Mouse (Mus musculus): ENCODE data around the gene Tnip1. TPM values are rescaled to one million over a fixed set of nuclear protein-coding genes. Genes with fewer than 3 reads are reported as not detected.
A peak's percentile ranks its signal among the peaks of the same experiment; 100 is the strongest.
"Not testable (repeated sequence)": the region's sequence is repeated elsewhere in the genome, so short reads cannot be mapped to it uniquely, and the experiment has no call there.

Gene Tnip1
- polyA plus RNA-seq, 1 experiment from 2014 or later: 11.4 TPM

DNA sequence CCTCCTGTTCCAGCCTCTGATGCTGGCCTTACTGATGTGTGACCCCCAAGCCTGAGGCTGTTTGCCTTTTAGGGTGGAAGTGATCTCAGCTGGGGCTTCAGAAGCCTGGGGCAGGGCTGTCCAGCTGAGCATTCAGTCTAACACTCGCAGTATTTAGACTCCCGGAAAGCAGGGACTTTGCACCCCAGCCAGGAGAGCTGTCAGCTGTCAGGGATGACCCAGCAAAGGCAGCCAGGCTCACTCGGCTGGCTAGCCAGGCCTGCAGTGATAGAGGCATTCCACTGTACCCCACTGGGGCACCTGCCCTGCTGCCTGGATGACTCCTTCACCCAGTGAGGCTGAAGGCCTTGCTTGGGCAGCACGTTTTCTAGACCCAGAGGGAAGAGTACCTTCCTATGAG, 56.8 kb downstream of the Tnip1 start:
- Histone ChIP-seq H3K4me3 (ENCODE audit: low read depth, low read length) (no peak overlapping the region), H3K4me1 (replicated peaks; ENCODE audit: control insufficient read depth, insufficient read depth, low read length) (peaks cover 16% of the 10 kb centered on the region), H3K4me2 (no peak overlapping the region), H3K36me3 (ENCODE audit: control insufficient read depth, insufficient read depth, low read length) (peaks cover 6% of the 10 kb centered on the region; the same call in 1 of the 2 replicates), H3K27me3 (replicated peaks; ENCODE audit: control insufficient read depth, insufficient read depth, low read length) (no peaks in the 10 kb centered on the region), H3K27ac (ENCODE audit: low read depth, low read length) (no peak overlapping the region), H3K9me3 (ENCODE audit: control insufficient read depth, low read length) (no peaks in the 10 kb centered on the region), H3K9ac (ENCODE audit: low read depth, low read length) (no peak overlapping the region)
- ATAC-seq (replicated peaks; ENCODE audit: low FRiP score) (no peak), DNase-seq (ENCODE audit: low spot score) (no peak)
- WGBS: 71% methylated on average over 4 of the region's 4 CpGs

DNA sequence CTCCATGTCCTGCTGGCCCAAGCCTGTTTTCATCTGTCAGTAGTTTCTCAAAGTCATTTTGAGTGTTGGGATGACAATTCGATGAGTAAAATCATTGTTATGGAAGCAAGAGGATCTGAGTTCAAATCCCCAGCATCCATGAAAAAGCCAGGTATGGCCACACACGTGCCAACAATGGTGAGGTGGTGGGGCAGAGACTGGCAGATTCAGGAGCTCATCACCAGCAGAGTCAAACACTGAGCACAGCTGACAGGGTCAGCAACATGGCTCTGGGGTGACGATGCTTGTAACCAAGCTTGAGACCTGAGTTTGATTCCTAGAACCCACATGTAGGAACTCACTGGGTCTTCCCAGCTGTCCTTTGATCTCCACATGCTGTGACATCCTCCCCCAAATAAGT, 57.6 kb downstream of the Tnip1 start:
- H3K27ac ChIP-seq (ENCODE audit: low read depth, low read length): no peak overlapping the region
- no peaks in the 10 kb centered on the region for H3K9me3 ChIP-seq (ENCODE audit: control insufficient read depth, low read length)
- H3K27me3 ChIP-seq (replicated peaks; ENCODE audit: control insufficient read depth, insufficient read depth, low read length): no peaks in the 10 kb centered on the region
- peaks cover under 1% of the 10 kb centered on the region; the same call in 1 of the 2 replicates for H3K36me3 ChIP-seq (ENCODE audit: control insufficient read depth, insufficient read depth, low read length)
- peaks cover 16% of the 10 kb centered on the region for H3K4me1 ChIP-seq (replicated peaks; ENCODE audit: control insufficient read depth, insufficient read depth, low read length)
- WGBS: 83% methylated on average over 3 of the region's 3 CpGs
- DNase-seq (ENCODE audit: low spot score): no peak
- H3K9ac ChIP-seq (ENCODE audit: low read depth, low read length): no peak overlapping the region
- no peak for ATAC-seq (replicated peaks; ENCODE audit: low FRiP score)
- H3K4me2 ChIP-seq: no peak overlapping the region
- no peak overlapping the region for H3K4me3 ChIP-seq (ENCODE audit: low read depth, low read length)

DNA sequence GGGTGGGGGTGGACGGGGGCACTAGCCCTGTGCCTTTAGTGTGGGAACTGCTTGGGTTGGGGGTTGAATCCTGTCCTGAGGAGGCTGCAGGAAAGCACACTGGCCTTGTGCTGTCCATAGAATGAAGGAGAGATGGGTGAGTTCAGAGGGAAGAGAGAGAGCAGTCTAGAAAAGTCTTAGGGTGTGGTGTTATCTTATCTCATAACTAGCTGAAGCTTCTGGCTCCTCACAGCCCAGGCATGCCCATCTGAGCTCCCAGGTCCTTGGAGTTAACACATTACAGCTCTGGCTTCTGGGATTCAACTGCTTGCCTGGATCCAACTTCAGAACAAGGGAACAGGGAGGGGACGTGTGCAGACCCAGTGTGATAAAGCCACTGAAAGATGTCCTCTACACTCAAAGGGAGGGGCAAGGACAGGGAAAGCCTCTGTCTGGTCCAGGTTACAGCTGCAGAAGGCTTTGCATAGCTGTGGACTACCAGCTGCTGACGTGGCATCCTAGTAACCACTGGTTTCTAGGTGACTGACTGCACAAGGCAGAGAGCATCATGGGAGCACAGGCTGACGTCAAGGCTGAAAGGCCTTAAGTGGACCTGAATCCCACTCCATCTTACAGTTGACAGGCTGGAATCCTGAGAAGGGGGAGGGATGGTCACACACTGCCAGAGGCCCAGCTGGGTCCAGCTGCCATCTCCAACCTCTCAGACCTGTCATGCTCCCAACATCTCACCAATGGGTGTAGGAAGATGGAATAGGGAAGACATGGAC, 58.6 kb downstream of the Tnip1 start:
- peak overlapping the region; percentile 77; the same call in 1 of the 2 replicates for H3K4me2 ChIP-seq
- H3K9ac ChIP-seq (ENCODE audit: low read depth, low read length): no peak overlapping the region
- H3K9me3 ChIP-seq (ENCODE audit: control insufficient read depth, low read length): no peaks in the 10 kb centered on the region
- ATAC-seq (replicated peaks; ENCODE audit: low FRiP score) (0 out of 2 replicates have a peak, but pooled peaks have one; percentile 35), DNase-seq (ENCODE audit: low spot score) (no peak)
- H3K27me3 ChIP-seq (replicated peaks; ENCODE audit: control insufficient read depth, insufficient read depth, low read length): no peaks in the 10 kb centered on the region
- H3K27ac ChIP-seq (ENCODE audit: low read depth, low read length): no peak overlapping the region
- H3K36me3 ChIP-seq (ENCODE audit: control insufficient read depth, insufficient read depth, low read length): no peaks in the 10 kb centered on the region; the same call in 1 of the 2 replicates
- WGBS: 43% methylated on average over 4 of the region's 4 CpGs
- peaks cover 16% of the 10 kb centered on the region for H3K4me1 ChIP-seq (replicated peaks; ENCODE audit: control insufficient read depth, insufficient read depth, low read length)
- H3K4me3 ChIP-seq (ENCODE audit: low read depth, low read length): no peak overlapping the region

DNA sequence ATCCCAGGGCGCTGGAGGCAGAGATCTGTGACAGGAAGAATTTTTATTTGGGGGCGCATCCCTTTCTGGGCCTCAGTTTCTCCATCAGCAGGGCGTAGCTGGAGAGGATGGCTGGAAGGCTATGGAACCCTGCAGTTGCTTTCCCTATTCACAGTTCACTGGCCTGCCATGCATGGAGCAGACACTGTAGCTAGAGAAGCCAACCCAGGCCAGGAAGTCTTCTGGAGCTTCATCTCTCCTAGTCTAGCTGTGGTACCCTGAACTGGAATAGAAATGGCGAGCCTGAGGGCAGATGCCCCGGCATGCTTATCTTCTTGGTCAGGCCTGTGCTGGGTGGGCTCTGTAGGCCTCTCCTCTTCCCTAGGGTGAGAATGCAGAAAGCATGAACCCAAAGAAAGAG, 59.4 kb downstream of the Tnip1 start:
- Histone ChIP-seq H3K27me3 (replicated peaks; ENCODE audit: control insufficient read depth, insufficient read depth, low read length) (no peaks in the 10 kb centered on the region), H3K4me2 (peak overlapping the region; percentile 77), H3K9ac (ENCODE audit: low read depth, low read length) (no peak overlapping the region), H3K4me1 (replicated peaks; ENCODE audit: control insufficient read depth, insufficient read depth, low read length) (peaks cover 16% of the 10 kb centered on the region), H3K4me3 (ENCODE audit: low read depth, low read length) (peak overlapping the region; percentile 50), H3K9me3 (ENCODE audit: control insufficient read depth, low read length) (no peaks in the 10 kb centered on the region), H3K36me3 (ENCODE audit: control insufficient read depth, insufficient read depth, low read length) (no peaks in the 10 kb centered on the region; the same call in 1 of the 2 replicates), H3K27ac (ENCODE audit: low read depth, low read length) (no peak overlapping the region)
- WGBS: 63% methylated on average over 5 of the region's 5 CpGs
- ATAC-seq (replicated peaks; ENCODE audit: low FRiP score) (no peak), DNase-seq (ENCODE audit: low spot score) (no peak)

DNA sequence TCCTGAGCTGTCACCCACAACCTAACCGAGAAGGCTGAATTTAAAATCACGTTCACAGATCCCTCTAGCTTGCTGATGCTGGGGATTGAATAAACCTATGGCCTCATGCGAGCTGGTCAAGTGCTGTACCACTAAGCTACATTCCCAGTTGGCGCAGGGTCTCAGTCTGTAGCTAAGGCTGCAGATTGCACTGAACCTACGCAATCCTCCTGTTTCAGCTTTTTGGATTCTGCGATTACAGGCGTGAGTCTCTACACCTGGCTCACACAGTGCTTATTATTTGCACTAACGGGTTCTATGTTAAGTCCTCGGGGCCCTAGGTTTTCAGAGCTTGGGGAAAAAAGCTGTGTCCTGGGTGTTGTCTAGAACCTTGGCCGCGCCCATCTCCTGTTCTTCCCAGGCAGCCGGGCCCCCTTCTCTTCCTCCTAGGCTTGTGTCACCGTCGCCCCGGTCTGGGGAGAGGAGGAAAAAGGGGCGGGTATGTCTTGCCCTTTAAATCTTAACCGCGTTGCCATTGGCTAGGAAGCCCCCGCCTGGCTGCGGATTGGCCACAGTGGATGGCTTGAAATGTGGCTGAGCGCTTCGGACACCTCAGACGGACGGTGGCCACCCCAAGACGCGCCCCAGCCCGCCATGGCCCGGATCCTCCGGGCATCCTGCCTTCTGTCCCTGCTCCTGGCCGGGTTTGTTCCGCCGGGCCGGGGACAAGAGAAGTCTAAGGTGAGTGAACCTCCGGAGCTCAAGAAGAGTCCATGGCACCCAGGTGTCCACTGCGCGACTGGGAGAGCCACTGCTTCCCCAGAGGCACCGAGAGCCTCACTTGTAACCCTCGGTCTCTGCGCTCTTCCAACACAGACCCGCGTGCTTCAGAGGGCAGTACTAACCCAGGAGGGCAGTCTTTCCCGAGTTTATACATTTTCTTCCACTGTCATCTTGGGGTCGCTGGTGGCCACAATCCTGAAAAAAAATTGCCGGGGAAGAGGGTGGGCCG, 60.1 kb downstream of the Tnip1 start, which contains the start of gene Gpx3:
Gene Gpx3 (plus strand): TSS at position 121 of the 991 bp plus-strand sequence.
- Histone ChIP-seq H3K27me3 (replicated peaks; ENCODE audit: control insufficient read depth, insufficient read depth, low read length) (no peaks in the 10 kb centered on the region), H3K27ac (ENCODE audit: low read depth, low read length) (no peak within 1 kb of the TSS), H3K36me3 (ENCODE audit: control insufficient read depth, insufficient read depth, low read length) (no peaks in the 10 kb centered on the region), H3K9ac (ENCODE audit: low read depth, low read length) (peak within 1 kb of the TSS; percentile 38; the same call in 1 of the 2 replicates), H3K4me3 (ENCODE audit: low read depth, low read length) (peak within 1 kb of the TSS; percentile 50), H3K9me3 (ENCODE audit: control insufficient read depth, low read length) (no peaks in the 10 kb centered on the region), H3K4me2 (peak within 1 kb of the TSS; percentile 77), H3K4me1 (replicated peaks; ENCODE audit: control insufficient read depth, insufficient read depth, low read length) (peaks cover 16% of the 10 kb centered on the region)
- WGBS: 17% methylated on average over 45 of the region's 45 CpGs
- peak; percentile 63 for DNase-seq (ENCODE audit: low spot score)
- ATAC-seq (replicated peaks; ENCODE audit: low FRiP score): peak; percentile 71

DNA sequence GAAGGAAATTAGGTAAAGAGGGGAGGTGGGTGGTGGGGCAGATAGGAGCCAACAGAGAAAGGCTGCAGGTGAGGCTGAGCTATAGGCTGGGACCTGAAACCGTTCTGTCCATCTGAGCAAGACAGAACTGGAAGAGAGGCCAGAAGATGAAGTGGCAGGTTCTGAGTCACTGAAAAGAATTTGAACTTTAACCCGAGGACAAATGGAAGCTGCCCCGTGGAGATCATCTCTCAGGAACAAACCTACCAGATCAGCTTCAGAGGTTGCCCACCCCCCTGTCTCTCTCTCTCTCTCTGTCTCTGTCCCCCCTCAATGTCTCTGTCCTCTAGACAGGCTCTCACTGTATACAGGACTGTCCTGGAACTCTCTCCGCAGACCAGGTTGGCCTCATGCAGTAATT, 63.1 kb downstream of the Tnip1 start:
- H3K9ac ChIP-seq (ENCODE audit: low read depth, low read length): no peak overlapping the region
- 69% methylated on average over 4 of the region's 4 CpGs for WGBS
- ATAC-seq (replicated peaks; ENCODE audit: low FRiP score): no peak
- DNase-seq (ENCODE audit: low spot score): no peak
- H3K9me3 ChIP-seq (ENCODE audit: control insufficient read depth, low read length): no peaks in the 10 kb centered on the region
- H3K4me3 ChIP-seq (ENCODE audit: low read depth, low read length): no peak overlapping the region
- no peaks in the 10 kb centered on the region for H3K36me3 ChIP-seq (ENCODE audit: control insufficient read depth, insufficient read depth, low read length)
- H3K4me2 ChIP-seq: no peak overlapping the region
- no peaks in the 10 kb centered on the region for H3K27me3 ChIP-seq (replicated peaks; ENCODE audit: control insufficient read depth, insufficient read depth, low read length)
- peaks cover 16% of the 10 kb centered on the region for H3K4me1 ChIP-seq (replicated peaks; ENCODE audit: control insufficient read depth, insufficient read depth, low read length)
- H3K27ac ChIP-seq (ENCODE audit: low read depth, low read length): no peak overlapping the region

DNA sequence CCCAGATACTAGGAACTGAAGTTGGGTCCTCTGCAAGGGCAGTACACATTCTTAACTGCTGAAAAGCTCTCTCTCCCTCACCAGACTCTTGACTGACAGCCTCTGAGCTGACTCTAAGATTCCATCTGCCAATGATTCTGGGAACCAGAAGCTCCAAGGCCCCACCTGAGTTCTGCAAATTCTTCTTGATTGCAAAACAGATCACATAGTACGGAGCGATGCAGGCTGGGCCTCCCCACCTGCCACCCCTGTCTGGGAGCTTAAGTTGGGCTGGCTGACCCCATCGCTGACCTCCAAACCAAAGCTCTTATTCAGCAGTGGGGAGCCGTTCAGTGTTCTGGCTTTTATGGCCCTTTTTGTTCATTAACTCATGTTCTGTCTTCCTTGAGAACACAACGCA, 65.2 kb downstream of the Tnip1 start:
- H3K27me3 ChIP-seq (replicated peaks; ENCODE audit: control insufficient read depth, insufficient read depth, low read length): no peaks in the 10 kb centered on the region
- no peaks in the 10 kb centered on the region for H3K36me3 ChIP-seq (ENCODE audit: control insufficient read depth, insufficient read depth, low read length)
- no peak for ATAC-seq (replicated peaks; ENCODE audit: low FRiP score)
- no peak for DNase-seq (ENCODE audit: low spot score)
- H3K9me3 ChIP-seq (ENCODE audit: control insufficient read depth, low read length): no peaks in the 10 kb centered on the region
- H3K9ac ChIP-seq (ENCODE audit: low read depth, low read length): no peak overlapping the region
- H3K27ac ChIP-seq (ENCODE audit: low read depth, low read length): no peak overlapping the region
- WGBS: 69% methylated on average over 5 of the region's 5 CpGs
- no peak overlapping the region for H3K4me3 ChIP-seq (ENCODE audit: low read depth, low read length)
- H3K4me1 ChIP-seq (replicated peaks; ENCODE audit: control insufficient read depth, insufficient read depth, low read length): no peaks in the 10 kb centered on the region; the same call in 1 of the 2 replicates
- H3K4me2 ChIP-seq: no peak overlapping the region

DNA sequence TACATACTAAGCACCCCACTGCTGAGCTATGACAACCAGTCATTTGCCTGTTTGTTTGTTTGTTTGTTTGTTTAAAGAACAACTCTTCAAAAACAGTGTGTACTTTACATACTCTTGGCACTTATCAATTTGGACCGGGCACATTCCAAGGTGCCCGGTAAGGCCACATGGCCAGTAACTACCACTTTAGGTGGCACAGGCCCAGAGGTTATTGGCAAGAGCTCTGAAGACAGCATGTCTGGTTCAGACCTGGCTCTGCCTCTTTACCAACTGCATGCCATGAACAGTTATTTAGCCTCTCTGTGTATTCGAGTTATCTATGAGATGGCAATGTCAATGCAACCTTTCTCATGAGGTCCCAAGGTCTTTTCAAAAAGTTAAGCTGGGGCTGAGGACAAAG, 66.1 kb downstream of the Tnip1 start:
- not testable (repeated sequence) for H3K4me2 ChIP-seq; DNase-seq (ENCODE audit: low spot score)

More for the DNA sequence above, 66.1 kb downstream of the Tnip1 start:
- H3K36me3 ChIP-seq (ENCODE audit: control insufficient read depth, insufficient read depth, low read length); H3K9ac ChIP-seq (ENCODE audit: low read depth, low read length); H3K9me3 ChIP-seq (ENCODE audit: control insufficient read depth, low read length); H3K27me3 ChIP-seq (replicated peaks; ENCODE audit: control insufficient read depth, insufficient read depth, low read length); H3K27ac ChIP-seq (ENCODE audit: low read depth, low read length); ATAC-seq (replicated peaks; ENCODE audit: low FRiP score); H3K4me3 ChIP-seq (ENCODE audit: low read depth, low read length); H3K4me1 ChIP-seq (replicated peaks; ENCODE audit: control insufficient read depth, insufficient read depth, low read length): not testable (repeated sequence)
- 78% methylated on average over 3 of the region's 3 CpGs for WGBS
